Mouse (Mus musculus) kidney, embryonic 16.5 days (tissue): Measurements from ENCODE around the gene Tgfb1i1. TPM values are rescaled to one million over a fixed set of nuclear protein-coding genes. Genes with fewer than 3 reads are reported as not detected.

Experiments
- ATAC-seq: fragments of 200-750 bp; cut with Nextera tagmentation; 2 replicates; pipeline ENCODE4 v1.8.0; 2017; ENCODE audit warnings: moderate TSS enrichment; ENCODE audit not compliant: low FRiP score, low TSS enrichment
- H3K27ac ChIP-seq: fragments of 300-500 bp; sonication (generic); 2 replicates; pipeline ENCODE4 v1.5.1; 2014; ENCODE audit warnings: low read length
- H3K27me3 ChIP-seq: fragments of 300-500 bp; sonication (generic); 2 replicates; pipeline ENCODE4 v1.6.1; 2014; ENCODE audit warnings: low read length, control low read depth, mixed read lengths; ENCODE audit not compliant: insufficient read depth
- H3K36me3 ChIP-seq: fragments of 300-500 bp; sonication (generic); 2 replicates; pipeline ENCODE4 v1.6.1; 2014; ENCODE audit warnings: low read length, control low read depth, mixed read lengths; ENCODE audit not compliant: insufficient read depth
- H3K4me1 ChIP-seq: fragments of 300-500 bp; sonication (generic); 2 replicates; pipeline ENCODE4 v1.6.1; 2014; ENCODE audit warnings: low read length, control low read depth, mixed read lengths; ENCODE audit not compliant: insufficient read depth
- H3K4me2 ChIP-seq: fragments of 300-500 bp; sonication (generic); replicated peaks from 2 replicates; pipeline ENCODE4 v1.6.1; 2014; ENCODE audit warnings: low read depth, low read length
- H3K4me3 ChIP-seq: fragments of 300-500 bp; sonication (generic); 2 replicates; pipeline ENCODE4 v1.5.1; 2014; ENCODE audit warnings: mild to moderate bottlenecking, low read length
- H3K9ac ChIP-seq: fragments of 300-500 bp; sonication (generic); replicated peaks from 2 replicates; pipeline ENCODE4 v1.6.1; 2014; ENCODE audit warnings: low read length
- H3K9me3 ChIP-seq: fragments of 300-500 bp; sonication (generic); 2 replicates; pipeline ENCODE4 v1.6.1; 2016; ENCODE audit warnings: low read length, control low read depth
- WGBS: fragments of 180-500 bp; shearing (Covaris S2); extraction: QIAGEN DNeasy Blood & Tissue Kit; methylation state at CpG from one replicate; pipeline ENCODE4 v1.1.7; 2014; 5-methylcytosine and 5-hydroxymethylcytosine counted together
- microRNA-seq: library from miRNA; unstranded; fragments of <30 nt; microRNA quantifications from one replicate; pipeline ENCODE4, GENCODE M21; 2016
- polyA plus RNA-seq: library from polyadenylated mRNA; unstranded; fragments of >200 nt; fragmentation: Nextera tagmentation; extraction: Ambion mirVana; gene quantifications from 2 replicates; pipeline ENCODE4 v1.2.1, GENCODE M21; 2015

Gene Tgfb1i1
- polyA plus RNA-seq, 1 experiment from 2014 or later = 111 TPM

DNA sequence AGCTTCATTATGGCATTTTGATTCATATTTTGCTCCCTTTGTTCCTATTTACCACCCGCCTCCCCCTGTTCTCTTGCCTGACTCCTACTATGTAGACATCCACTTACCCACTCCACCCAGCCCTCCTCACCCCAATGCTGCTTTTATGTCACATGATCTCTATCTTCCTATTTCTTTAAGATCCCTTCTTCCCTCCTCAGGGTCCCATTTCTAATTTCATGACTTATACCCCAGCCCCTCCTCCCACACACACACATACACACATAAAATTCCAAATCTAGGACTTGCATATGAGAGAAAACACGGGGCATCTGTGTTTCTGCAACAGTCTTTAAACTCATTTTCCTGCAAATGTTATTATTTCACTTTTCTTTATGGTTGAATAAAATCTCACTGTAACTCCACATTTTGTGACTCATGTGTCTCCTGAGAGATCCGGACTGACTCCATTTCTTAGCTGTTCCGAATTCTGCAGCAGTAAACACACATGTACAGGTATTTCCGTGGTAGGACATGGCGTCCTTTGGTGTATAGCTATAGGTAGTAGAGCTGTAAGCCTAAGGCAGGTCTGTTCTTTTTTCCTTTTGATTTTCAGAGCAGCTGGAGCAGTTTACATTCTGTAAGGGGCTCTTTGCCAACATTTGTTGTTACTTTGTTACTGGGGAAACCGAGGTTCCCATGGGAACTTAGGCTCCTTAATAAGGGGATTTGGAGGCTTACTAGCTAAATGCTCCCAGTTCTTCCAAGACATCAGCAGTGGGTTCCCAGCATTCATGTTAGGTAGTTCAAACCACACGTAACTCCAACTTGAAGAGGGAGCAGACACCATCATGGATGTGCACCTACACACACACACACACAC, 52.1 kb downstream of the Tgfb1i1 start:
- no peaks in the 10 kb centered on the region for H3K27me3 ChIP-seq
- H3K9me3 ChIP-seq = no peaks in the 10 kb centered on the region
- peaks cover 17% of the 10 kb centered on the region for H3K4me1 ChIP-seq
- H3K9ac ChIP-seq = peak overlapping the region; percentile 97
- WGBS = 79% methylated on average over 8 of the region's 8 CpGs
- H3K36me3 ChIP-seq = no peaks in the 10 kb centered on the region; the same call in 1 of the 2 replicates
- H3K27ac ChIP-seq = peak overlapping the region; percentile 88; the same call in 1 of the 2 replicates
- ATAC-seq = no peak
- H3K4me3 ChIP-seq = peak overlapping the region; percentile 91
- peak overlapping the region; percentile 79 for H3K4me2 ChIP-seq

DNA sequence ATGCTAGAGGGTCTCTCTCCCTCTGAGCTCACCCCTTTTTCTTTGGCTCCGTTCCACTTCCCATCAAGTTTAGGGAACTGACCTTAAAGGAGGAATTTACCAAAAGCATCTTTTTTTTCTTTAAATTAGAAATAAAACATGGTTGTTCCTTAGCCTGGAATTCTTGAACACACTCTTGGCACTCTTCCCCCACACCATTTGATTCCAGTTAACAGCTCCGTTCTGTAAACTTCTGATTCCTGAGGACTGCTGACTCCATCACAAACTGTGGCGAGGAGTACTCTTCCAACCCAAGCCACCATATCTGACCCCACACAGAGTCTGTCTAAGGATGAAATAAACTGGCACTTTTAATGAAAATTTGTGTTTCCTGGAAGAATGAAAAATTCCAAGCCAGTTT, 54.3 kb downstream of the Tgfb1i1 start:
- no peak overlapping the region for H3K9ac ChIP-seq
- WGBS = 58% methylated on average over 3 of the region's 3 CpGs
- H3K4me3 ChIP-seq = no peak overlapping the region
- H3K36me3 ChIP-seq = no peaks in the 10 kb centered on the region
- no peaks in the 10 kb centered on the region for H3K27me3 ChIP-seq
- H3K4me1 ChIP-seq = peaks cover 21% of the 10 kb centered on the region
- H3K4me2 ChIP-seq = no peak overlapping the region
- no peak for ATAC-seq
- H3K27ac ChIP-seq = no peak overlapping the region
- H3K9me3 ChIP-seq = no peaks in the 10 kb centered on the region

DNA sequence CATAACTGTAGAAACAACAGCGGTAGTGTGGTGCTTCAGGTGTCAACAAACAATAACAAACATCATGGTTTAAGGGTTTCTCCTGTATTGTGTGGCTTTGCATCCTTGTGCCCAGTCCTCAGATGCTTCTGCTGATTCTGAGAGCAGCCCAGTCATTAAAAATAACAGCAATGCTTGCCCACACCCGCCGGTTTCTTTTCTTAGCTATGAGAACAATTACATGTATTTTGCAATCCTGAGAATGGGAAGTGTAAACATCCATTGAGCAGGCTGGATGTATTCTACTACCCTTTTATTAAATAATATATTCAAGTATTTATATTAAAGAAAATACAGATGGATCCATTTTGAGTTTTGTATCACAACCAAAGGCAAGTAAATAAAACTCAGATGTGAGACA, 55.5 kb downstream of the Tgfb1i1 start:
- peaks cover 13% of the 10 kb centered on the region for H3K4me1 ChIP-seq
- no peak for ATAC-seq
- no peak overlapping the region for H3K4me3 ChIP-seq
- no peak overlapping the region for H3K4me2 ChIP-seq
- no peaks in the 10 kb centered on the region for H3K36me3 ChIP-seq
- no peaks in the 10 kb centered on the region for H3K9me3 ChIP-seq
- H3K9ac ChIP-seq = no peak overlapping the region
- H3K27ac ChIP-seq = no peak overlapping the region
- H3K27me3 ChIP-seq = no peaks in the 10 kb centered on the region
- WGBS = 80% methylated on average over 3 of the region's 3 CpGs

DNA sequence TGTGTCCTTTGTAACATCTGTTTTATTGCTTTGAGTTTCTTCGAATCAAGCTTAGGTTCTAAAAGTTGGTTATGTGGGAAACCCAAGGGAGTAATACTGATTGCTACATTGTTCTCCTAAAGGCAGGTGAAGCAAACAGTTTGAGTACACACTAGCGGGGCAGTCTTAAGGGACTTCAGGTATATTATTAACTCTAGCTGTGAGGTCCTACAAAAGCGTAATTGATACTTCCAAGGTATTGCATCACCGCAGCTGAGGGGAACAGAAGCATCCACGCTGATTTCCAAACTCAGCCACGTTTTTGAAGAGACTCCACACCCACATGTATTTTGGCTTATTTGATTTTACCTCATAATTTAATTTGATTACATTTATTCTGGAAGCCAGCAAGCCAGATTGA, 57.6 kb downstream of the Tgfb1i1 start:
- Histone ChIP-seq H3K27me3 (no peaks in the 10 kb centered on the region), H3K27ac (no peak overlapping the region), H3K9ac (no peak overlapping the region), H3K4me3 (no peak overlapping the region), H3K36me3 (no peaks in the 10 kb centered on the region), H3K4me2 (no peak overlapping the region), H3K9me3 (no peaks in the 10 kb centered on the region), H3K4me1 (peaks cover 9% of the 10 kb centered on the region)
- 43% methylated on average over 6 of the region's 6 CpGs for WGBS
- peak; percentile 61; the same call in 1 of the 2 replicates for ATAC-seq

DNA sequence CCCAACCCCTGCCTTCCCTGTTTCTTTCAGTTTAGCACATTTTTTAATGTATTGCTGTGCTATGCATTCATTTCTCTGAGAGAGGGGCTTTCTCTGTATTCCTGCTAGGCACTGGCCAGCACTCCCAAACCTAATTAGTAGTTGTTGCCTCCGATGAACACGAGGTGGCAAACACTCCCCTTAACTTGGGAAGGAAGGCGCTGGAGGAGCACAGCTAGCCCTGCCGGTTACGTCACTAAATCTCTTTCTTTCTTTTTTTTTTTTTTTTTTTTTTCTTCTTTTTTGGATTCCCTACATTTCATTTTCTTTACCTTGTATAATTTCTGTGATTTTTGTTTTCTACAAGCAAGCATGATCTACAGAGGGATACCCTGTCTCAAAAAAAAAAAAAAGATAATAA, 58.3 kb downstream of the Tgfb1i1 start:
- Histone ChIP-seq H3K4me3 (no peak overlapping the region), H3K27ac (no peak overlapping the region), H3K9ac (no peak overlapping the region), H3K9me3 (no peaks in the 10 kb centered on the region), H3K4me1 (peaks cover 16% of the 10 kb centered on the region), H3K36me3 (no peaks in the 10 kb centered on the region), H3K27me3 (no peaks in the 10 kb centered on the region), H3K4me2 (no peak overlapping the region)
- WGBS = 4% methylated on average over 5 of the region's 5 CpGs
- ATAC-seq = peak; percentile 79; the same call in 1 of the 2 replicates

Small RNAs within 50 kb of the gene (microRNA-seq; reads per million reads assigned to microRNA genes)
- gene Mir3103 = 0.47 reads per million

Other genes starting within 250 kb of the Tgfb1i1 start
- 0.16 and 0.23 TPM in 2 replicates for gene Trim72, start 242.9 kb upstream of the Tgfb1i1 start, polyA plus RNA-seq
- gene Itgam, start 184.2 kb upstream of the Tgfb1i1 start, polyA plus RNA-seq = 0.80 and 1.0 TPM in 2 replicates
- gene Gm49368, start 184.1 kb upstream of the Tgfb1i1 start, polyA plus RNA-seq = not detected in 2 replicates
- 0.06 TPM in 2 replicates for gene Itgax, start 117.3 kb upstream of the Tgfb1i1 start, polyA plus RNA-seq
- gene Itgad, start 92.4 kb upstream of the Tgfb1i1 start, polyA plus RNA-seq = not detected in 2 replicates
- 1.7 and 3.0 TPM in 2 replicates for gene Cox6a2, start 40.4 kb upstream of the Tgfb1i1 start, polyA plus RNA-seq
- 19.7 and 21.7 TPM in 2 replicates for gene Armc5, start 9.5 kb upstream of the Tgfb1i1 start, polyA plus RNA-seq
- 8.7 and 8.8 TPM in 2 replicates for gene 9130023H24Rik, start 8.8 kb upstream of the Tgfb1i1 start, polyA plus RNA-seq
- gene Slc5a2, start 18.8 kb downstream of the Tgfb1i1 start, polyA plus RNA-seq = 15.0 and 15.6 TPM in 2 replicates
- 34.2 and 39.0 TPM in 2 replicates for gene BC017158, start 51.4 kb downstream of the Tgfb1i1 start, polyA plus RNA-seq
- gene Rgs10, start 171.9 kb downstream of the Tgfb1i1 start, polyA plus RNA-seq = 7.7 and 7.8 TPM in 2 replicates
- 22.2 and 25.6 TPM in 2 replicates for gene Tial1, start 214.9 kb downstream of the Tgfb1i1 start, polyA plus RNA-seq